Mouse (Mus musculus): Measurements from ENCODE around the gene Slc30a10.

Slc30a10 gene

GRCm38 (mm10) chr1:185469551-185470021 is 14.9 kb downstream of the Slc30a10 start:
- DNase-seq: no peak

- no peak for DNase-seq
These were observed 17.5 kb downstream of the Slc30a10 start for GRCm38 (mm10) chr1:185472025-185472720.

- no peak for DNase-seq
These were observed 18.1 kb downstream of the Slc30a10 start for GRCm38 (mm10) chr1:185472730-185473129.

- DNase-seq: no peak
These were observed 18.8 kb downstream of the Slc30a10 start for GRCm38 (mm10) chr1:185473437-185473836.

- DNase-seq: no peak
These were observed 25.2 kb downstream of the Slc30a10 start for GRCm38 (mm10) chr1:185479861-185480260.

GRCm38 (mm10) chr1:185482001-185482761 is 27.5 kb downstream of the Slc30a10 start:
- peak; percentile 51 for DNase-seq

- no peak for DNase-seq
These were observed 28.1 kb downstream of the Slc30a10 start for GRCm38 (mm10) chr1:185482762-185483161.

- no peak for DNase-seq
These were observed 28.9 kb downstream of the Slc30a10 start for GRCm38 (mm10) chr1:185483356-185484057.

GRCm38 (mm10) chr1:185484281-185484680 is 29.6 kb downstream of the Slc30a10 start:
- no peak for DNase-seq

- DNase-seq: no peak
These were observed 35.2 kb downstream of the Slc30a10 start for GRCm38 (mm10) chr1:185489893-185490292.

- DNase-seq: no peak
These were observed 36.0 kb downstream of the Slc30a10 start for GRCm38 (mm10) chr1:185490603-185491002.

GRCm38 (mm10) chr1:185493439-185494034 is 38.9 kb downstream of the Slc30a10 start:
- DNase-seq: peak; percentile 11

GRCm38 (mm10) chr1:185496791-185497460 is 42.3 kb downstream of the Slc30a10 start:
- DNase-seq: no peak

- DNase-seq: no peak
These were observed 46.0 kb downstream of the Slc30a10 start for GRCm38 (mm10) chr1:185500602-185501001.

GRCm38 (mm10) chr1:185501801-185502340 is 47.2 kb downstream of the Slc30a10 start:
- peak; percentile 46 for DNase-seq

- DNase-seq: no peak
These were observed 47.9 kb downstream of the Slc30a10 start for GRCm38 (mm10) chr1:185502550-185502949.

- DNase-seq: no peak
These were observed 54.4 kb downstream of the Slc30a10 start for GRCm38 (mm10) chr1:185509042-185509441.

GRCm38 (mm10) chr1:185511306-185511705 is 56.7 kb downstream of the Slc30a10 start:
- no peak for DNase-seq

GRCm38 (mm10) chr1:185515526-185515979 is 60.9 kb downstream of the Slc30a10 start:
- no peak for DNase-seq

GRCm38 (mm10) chr1:185516041-185516440 is 61.4 kb downstream of the Slc30a10 start:
- no peak for DNase-seq

- DNase-seq: peak; percentile 16
These were observed 62.9 kb downstream of the Slc30a10 start for GRCm38 (mm10) chr1:185517566-185517965.
